Mouse (Mus musculus): ENCODE data around the gene Eefsec.

The Eefsec gene

GRCm38 (mm10) chr6:88446063-88447002, at the start of gene Eefsec:
Gene Eefsec (minus strand): TSS chr6:88446539.
- DNase-seq (ENCODE audit: low spot score): peak; percentile 68

DNA sequence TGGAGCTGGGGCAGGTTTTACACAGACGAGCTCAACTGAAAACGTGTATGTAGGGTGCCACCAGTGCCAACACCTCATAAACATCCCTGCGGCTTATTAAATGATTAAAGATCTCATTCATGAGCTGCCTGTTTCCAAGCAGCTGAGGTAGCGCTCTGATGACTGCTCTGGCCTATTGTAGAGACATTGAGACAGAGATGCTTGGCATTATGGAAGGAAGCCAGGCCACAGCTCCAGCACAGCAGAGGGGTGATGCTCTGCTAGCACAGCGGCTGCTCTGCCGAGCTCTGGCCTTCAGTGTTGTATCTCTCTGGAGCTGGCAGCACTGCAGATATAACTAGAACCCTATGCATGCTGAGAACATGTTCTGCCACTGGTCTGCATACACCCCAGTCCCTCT, 47.4 kb upstream of the Eefsec start:
- no peak for DNase-seq (ENCODE audit: low spot score)

GRCm38 (mm10) chr6:88490629-88491354, 44.5 kb upstream of the Eefsec start:
- no peak for DNase-seq (ENCODE audit: low spot score)

- DNase-seq (ENCODE audit: low spot score): no peak
Measured at GRCm38 (mm10) chr6:88489834-88490233, 43.5 kb upstream of the Eefsec start.

- no peak for DNase-seq (ENCODE audit: low spot score)
Measured at GRCm38 (mm10) chr6:88489026-88489425, 42.7 kb upstream of the Eefsec start.

DNA sequence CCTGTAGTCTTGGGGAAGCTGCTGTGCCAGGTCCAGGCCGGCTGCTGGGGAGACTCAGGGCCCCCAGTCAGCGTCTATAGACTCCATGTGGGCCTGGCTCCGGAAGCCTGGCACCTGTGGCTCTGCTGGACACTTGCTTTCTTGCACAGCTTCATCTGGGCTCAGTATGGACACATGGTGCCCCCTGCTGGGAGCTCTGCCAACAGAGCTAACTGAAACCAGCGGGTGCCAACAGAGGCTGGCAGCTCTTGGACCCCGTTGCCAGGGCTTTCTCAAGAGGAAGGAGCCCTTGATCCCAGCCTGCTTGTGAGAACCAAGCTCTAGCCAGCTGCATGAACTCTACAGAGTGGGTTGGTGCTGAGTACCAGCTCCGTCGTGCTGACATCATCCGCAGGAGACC, 40.6 kb upstream of the Eefsec start:
- DNase-seq (ENCODE audit: low spot score): no peak

- DNase-seq (ENCODE audit: low spot score): no peak
Measured at GRCm38 (mm10) chr6:88485378-88485777, 39.0 kb upstream of the Eefsec start.

DNA sequence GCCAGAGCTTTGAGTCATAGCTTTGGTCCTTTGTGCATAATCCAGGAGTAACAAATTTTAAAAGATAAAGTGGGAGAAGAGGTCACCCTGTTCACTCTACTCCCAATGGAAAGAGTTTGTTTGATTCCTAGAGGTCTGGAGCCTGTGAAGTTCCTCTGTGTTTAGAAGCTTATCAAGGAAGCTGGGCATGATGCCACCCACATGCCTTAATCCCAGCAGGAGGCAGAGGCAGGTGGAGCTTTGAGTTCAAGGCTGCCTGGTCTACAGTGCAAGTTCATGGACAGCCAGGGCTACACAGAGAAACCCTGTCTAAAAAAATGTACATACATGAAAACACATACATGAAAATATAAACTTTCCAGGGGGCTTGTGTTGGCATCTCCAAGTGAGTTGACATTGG, 37.6 kb upstream of the Eefsec start:
- DNase-seq (ENCODE audit: low spot score): no peak

DNA sequence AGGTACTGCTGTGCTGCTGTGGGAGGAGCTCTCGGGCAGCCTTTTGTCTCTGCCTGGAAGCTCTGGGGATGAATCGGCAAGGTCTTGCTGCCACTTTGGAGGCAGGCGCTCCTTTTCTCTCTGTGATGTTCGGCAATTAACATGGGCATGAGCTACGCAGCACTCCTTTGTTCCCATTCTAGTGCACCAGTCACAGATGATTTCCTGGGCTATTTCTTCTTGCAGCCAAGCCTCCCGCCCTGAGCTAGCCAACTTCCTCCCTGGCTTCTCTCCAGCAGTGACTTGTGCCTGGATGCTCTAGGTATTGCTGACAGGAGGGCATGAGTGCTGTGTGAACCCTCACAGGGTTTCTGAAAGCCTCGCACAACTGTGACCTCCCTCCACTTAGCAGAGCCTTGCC, 36.8 kb upstream of the Eefsec start:
- DNase-seq (ENCODE audit: low spot score): no peak

DNA sequence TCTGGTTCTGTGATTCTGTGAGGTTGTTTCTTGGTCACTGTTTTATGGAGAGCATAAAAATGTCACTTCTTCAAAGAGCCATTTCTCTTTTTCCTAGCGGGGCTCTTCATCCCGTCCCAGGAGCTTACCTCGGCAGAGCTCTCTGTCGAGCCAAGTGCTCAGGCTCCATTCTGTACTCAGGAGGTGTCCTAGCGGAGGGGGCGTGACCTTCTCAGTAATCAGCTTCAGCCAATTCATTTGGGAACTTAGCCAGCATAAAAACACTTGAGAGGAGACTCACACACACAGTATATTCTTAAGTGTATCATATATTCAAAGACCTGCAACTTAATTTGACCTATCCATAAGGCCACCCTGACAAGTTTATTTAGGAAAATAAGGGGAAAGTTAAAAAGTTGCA, 34.1 kb upstream of the Eefsec start:
- no peak for DNase-seq (ENCODE audit: low spot score)

DNA sequence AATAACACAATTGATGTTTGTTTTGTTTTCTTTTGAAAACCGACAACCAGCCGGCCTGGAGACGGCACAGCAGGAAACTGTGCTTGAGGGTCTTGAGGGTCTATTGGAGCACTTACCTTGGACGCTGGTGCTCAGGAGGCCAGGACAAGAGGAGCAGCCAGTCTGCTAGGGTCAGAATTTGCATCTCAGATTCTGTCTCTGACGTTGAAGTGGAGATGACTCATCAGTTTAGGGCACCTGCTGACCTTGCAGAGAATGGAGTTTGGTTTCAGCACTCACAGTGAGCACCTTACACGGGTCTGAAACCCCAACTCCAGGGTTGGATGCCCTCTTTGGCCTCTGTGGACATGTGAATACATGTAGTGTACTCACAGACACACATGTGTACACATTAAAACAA, 23.5 kb upstream of the Eefsec start:
- DNase-seq (ENCODE audit: low spot score): no peak

GRCm38 (mm10) chr6:88465181-88465920, 19.0 kb upstream of the Eefsec start, which contains the start of gene Ruvbl1:
Gene Ruvbl1 (plus strand): TSS chr6:88465409.
- peak; percentile 72 for DNase-seq (ENCODE audit: low spot score)

- DNase-seq (ENCODE audit: low spot score): no peak
Measured at GRCm38 (mm10) chr6:88454545-88454944, 8.2 kb upstream of the Eefsec start.

DNA sequence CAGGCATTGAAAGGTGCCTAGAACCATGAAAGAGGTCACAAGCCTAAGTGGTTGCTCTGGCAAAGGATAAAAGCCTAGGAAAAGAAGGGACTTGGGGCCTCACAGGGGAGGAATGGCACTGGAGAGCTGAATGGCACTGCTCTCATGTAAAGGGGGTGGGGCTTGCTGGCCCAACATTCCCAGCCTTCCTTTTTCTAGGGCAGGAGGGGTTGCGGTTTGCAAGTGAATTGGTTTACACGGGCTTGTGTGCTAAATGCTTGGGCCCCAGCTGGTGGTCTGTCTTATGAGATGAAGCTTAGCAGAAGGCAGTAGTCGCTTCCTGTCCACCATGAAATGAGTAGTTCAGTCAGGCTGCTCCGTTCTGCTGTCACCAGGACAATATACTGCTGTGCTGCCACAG, 1.1 kb upstream of the Eefsec start:
- DNase-seq (ENCODE audit: low spot score): no peak

DNA sequence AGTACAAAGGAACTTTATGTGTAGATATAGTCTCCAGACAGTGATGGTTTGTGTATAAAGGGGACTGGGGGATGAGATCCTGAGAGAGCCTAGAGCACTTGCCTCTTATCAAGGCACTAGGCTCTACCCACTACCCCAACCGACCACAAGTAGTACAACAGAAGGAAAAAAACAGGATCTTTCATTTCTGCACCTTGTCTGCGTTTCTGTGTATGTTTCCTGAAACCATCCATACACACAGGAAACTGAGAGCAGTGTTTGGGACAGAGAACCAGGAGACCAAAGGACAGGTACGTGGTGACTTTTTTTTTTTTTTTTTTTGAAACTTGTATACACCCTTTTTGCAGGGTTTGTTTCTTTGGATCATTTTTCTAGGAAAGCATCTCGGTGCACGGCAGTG, 678 bp downstream of the Eefsec start:
- no peak for DNase-seq (ENCODE audit: low spot score)

DNA sequence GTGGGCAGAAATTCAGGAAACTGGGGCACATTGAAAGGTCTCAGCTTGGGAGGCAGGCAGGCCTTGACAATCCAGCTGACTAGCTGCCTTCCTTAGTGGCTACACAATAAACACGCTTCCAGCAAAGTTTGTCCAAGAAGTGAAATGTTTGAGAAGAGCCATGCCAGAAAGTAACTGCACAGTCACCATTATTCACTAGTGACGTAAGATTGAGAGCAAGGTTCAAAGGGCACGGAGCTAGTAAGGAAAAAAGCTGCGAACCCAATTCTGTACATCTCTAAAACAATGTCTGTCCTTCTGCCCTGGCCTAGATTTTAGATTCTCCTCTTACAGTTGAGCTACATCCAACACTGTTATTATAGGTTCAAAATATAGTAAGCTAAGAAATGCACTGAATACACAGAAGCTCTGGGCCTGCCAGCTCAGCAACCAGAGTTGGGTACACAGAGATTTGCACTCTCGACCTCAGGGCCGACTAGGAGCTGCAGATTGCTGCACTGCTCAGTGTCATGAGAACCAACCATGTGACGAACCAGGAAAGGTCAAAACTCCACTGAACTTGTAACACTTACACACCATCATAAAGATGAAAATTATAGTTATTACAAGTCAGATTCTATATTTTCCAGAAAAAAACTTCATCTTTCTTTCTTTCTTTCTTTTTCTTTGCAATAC, 2.1 kb downstream of the Eefsec start:
- DNase-seq (ENCODE audit: low spot score): no peak

DNA sequence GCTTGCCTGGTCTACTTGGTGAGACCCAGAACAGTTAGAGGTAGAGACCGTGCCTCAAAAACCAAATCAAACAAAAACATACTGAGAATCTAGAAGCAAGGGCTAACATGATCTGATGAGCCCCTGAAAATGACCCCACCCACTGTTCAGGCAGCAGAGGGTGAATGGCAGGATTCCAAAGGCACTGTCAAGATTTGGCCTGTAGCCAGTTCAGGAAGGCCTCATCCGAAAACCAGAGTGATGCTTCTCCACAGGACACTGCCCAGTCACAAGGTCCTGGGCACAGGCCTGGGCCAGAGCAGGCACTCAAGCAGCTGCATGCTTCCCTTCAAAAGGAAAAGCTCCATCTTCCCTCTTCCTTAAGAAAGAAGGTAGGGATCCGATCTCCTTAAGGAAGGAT, 2.9 kb downstream of the Eefsec start:
- DNase-seq (ENCODE audit: low spot score): no peak

- DNase-seq (ENCODE audit: low spot score): no peak
Measured at GRCm38 (mm10) chr6:88442551-88442950, 3.8 kb downstream of the Eefsec start.

DNA sequence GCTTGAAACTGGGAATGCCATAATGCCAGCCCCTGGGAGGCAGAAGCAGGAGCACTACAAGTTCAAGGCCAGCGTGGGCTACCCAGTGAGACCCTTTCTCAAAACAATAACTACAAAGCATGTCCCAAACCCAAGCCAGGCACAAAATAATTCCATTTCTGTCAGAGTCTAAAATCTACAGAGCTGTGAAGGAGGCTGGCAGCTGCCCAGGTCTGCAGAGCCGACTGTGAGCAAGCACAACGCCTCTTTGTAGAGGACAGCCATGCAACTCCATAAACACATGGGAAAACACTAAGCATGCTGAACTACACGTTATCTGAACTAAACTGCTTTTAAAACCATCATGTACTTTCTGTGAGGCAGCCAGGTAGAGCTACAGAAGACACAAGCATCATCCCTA, 7.3 kb downstream of the Eefsec start:
- no peak for DNase-seq (ENCODE audit: low spot score)

DNA sequence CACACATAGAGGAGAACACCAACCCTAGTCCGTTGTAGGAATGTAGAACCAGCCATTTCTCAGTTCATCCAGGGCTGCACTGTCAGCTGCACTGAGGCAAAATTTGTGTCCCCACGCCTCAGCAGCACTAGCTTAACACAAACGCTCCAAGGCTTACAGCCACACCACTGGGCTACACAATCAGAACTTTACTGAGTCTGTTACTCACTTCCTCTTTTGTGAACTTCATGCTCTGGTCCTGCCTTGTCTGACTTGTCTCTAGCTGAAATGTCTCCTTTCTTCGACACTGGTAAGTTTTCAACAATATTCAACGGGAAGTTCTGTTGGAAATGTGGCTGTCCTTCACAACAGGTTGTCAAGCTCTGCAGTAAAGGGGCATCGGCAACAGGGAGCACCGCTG, 10.7 kb downstream of the Eefsec start:
- DNase-seq (ENCODE audit: low spot score): no peak

DNA sequence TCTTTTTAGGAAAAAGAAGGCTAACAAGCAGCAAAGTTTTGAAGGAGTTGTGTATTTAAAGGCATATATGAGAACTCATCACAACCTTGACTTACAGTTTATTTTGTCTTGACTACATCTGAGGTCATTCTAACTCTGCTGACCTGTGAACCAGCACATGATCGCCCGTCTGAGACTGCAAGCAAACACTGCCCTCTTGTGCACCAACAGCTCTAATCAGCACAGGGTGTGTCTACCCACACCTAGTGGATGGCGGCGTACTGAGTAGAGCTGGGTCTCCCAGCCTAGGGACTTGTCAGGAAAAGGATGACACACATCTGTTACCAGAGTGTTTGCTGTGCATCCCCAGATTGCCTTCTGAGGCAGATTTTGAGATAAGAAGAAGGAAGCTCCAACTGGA, 15.1 kb downstream of the Eefsec start:
- no peak for DNase-seq (ENCODE audit: low spot score)
